Mouse (Mus musculus) gastrocnemius, postnatal 36 days (tissue): ENCODE data around the gene Slit2. TPM values are rescaled to one million over a fixed set of nuclear protein-coding genes. Genes with fewer than 3 reads are reported as not detected.

Experiments used
- DNase-seq, 2 experiments: peaks; one replicate each; pipeline ENCODE4 v3.0.0; 2022
- intact Hi-C: fragments of 180-260 bp; cut with DNase I; formaldehyde crosslinking; loops from one replicate; pipeline ENCODE4 v1.15.1; 2025
- microRNA-seq, 2 experiments: library from miRNA; unstranded; fragments of <30 nt; microRNA quantifications; one replicate each; pipeline ENCODE4 v1.2.0; 2021
- total RNA-seq, 2 experiments: library from RNA; stranded (reverse); gene quantifications; 2 replicates each; pipeline ENCODE4 v1.2.3; 2021

Slit2 gene
- total RNA-seq, 2 experiments from 2014 or later: 0.89 to 0.99 TPM

DNA sequence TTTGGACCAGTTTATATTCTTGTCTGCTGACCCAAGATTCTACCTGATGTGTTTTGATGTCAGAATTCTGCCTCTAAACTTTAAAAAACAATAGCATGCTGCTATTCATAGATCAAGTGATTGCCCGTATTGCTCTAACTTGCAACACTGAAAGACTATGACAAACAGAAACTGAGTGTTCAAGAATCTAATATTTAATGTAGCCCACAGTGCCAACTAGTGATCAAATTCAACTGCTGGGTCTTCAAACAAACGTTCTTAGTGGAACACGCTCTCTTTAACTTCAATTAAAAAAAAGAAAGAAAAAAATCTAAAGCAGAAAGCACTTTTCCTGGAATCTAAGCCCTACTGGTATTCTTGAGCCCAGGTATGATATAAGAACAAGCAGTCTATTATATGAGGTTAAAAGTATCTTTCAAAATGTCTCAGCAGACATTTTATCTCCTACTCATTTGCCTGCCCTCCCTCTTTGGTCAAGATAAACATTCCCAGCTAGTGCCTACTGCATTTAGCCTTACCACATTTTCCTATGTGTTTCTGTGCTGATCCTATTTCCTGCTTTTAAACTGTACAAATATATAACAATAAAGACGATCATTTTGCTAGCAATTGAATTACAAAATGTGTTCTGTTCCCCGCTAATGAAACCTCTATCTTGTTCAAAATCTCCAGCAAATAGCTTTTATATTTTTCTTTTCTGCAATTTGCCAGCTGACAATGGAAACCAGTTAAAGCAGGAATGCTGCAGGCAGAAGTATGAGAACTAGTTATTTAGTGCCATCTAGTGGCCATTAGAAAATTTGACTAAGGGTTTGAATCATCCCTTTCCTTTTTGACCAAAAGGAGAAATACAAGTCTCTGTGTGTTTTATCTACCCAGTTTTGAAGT is 362.4 kb downstream of the Slit2 start:
- DNase-seq: no peak

DNA sequence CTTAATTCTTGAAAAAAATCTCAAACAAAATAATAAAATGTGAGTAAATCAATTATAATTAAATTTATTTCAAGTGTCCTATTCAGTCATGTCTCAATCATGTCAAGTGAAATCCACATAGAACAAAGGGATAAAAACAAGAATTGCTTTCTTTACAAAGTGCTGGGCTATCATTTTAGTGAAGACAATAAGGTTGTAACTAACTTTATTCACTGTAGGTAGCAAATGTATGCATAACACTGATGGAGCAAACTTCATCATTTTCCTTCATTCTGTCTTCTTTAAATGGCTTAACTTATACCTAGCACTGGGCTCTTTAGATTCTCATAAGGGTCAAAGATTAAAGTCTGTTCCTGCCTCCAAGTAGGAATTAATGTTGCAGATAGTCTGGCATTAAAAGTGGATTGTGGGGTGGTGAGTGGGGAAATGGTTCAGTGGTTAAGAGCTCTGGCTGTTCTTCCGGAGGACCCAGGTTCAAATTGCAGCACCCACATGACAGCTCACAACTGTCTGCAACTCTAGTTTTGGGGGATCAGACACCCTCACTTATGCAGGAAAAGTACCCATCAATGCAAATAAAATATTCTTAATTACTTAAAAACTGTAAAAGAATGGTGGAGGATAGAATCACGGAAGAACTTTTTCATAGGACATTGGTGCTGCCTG is 363.2 kb downstream of the Slit2 start:
- intact Hi-C loops: loop anchor here (10.0 kb wide), 1 partner anchor 221 kb away; no protein-coding TSS in a partner anchor
- DNase-seq: no peak

More for the DNA sequence above, 362.4 kb downstream of the Slit2 start:
- intact Hi-C loops: loop anchor here (10.0 kb wide), 1 partner anchor 221 kb away; no protein-coding TSS in a partner anchor

- DNase-seq: no peak
- intact Hi-C loops: loop anchor here (10.0 kb wide), 1 partner anchor 225 kb away; no protein-coding TSS in a partner anchor
Observed at GRCm38 (mm10) chr5:48349309-48349708, 366.4 kb downstream of the Slit2 start.

Small RNA genes lying within 50 kb of the gene (microRNA-seq; reads per million reads assigned to microRNA genes)
- gene Mir218-1: 0.72 to 1.5 reads per million in 2 experiments
